Mouse (Mus musculus): ENCODE data around the gene Zfp622. TPM values are rescaled to one million over a fixed set of nuclear protein-coding genes. Genes with fewer than 3 reads are reported as not detected.

The Zfp622 gene
- 16.4 and 20.9 TPM in 2 replicates for polyA plus RNA-seq (2015; fragmentation: Nextera tagmentation; extraction: Ambion mirVana)

DNA sequence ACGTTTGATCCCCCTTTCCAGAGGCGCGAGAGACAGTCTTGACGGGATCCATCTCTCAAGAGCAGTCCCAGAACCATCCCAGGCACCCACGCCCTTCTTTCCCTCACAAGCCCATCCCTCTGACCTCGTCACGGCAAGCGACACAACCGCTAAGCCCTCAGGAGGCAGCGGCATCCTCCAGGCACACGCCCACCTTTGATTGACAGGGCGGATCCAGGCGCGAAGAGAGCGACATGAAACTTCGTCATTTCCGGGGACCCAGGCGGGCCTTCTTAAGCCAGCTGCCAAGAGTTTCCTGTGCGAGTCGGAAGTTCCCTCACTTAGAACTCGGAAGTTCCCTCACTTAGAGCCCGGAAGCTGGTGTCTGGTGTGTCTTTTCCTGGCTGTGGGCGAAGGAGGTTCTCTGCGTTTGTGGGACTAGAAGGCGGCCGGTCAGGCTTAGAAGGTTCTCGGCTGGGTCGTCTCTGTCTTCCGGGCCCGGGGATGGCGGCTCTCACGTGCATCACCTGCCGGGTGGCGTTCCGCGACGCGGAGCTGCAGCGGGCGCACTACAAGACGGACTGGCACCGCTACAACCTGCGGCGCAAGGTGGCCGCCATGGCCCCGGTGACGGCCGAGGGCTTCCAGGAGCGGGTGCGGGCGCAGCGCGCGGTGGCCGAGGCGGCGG, at the start of gene Zfp622:
TSS of gene Zfp622 (plus strand) at position 300 of the 667 bp plus-strand sequence.
- H3K36me3 ChIP-seq, result peaks cover 28% of the 10 kb centered on the region
- H3K9me3 ChIP-seq, result no peaks in the 10 kb centered on the region
- H3K4me1 ChIP-seq, result peaks cover 17% of the 10 kb centered on the region
- peak within 1 kb of the TSS; percentile 88 for H3K4me2 ChIP-seq
- peak within 1 kb of the TSS; percentile 89 for H3K27ac ChIP-seq (replicated peaks)
- under 1% methylated on average over 57 of the region's 57 CpGs for WGBS
- peak; percentile 87 for ATAC-seq (ENCODE audit: extremely low read depth, insufficient number of reproducible peaks, low FRiP score, low TSS enrichment)
- H3K27me3 ChIP-seq (replicated peaks), result no peaks in the 10 kb centered on the region
- peak within 1 kb of the TSS; percentile 96 for H3K9ac ChIP-seq
- H3K4me3 ChIP-seq, result peak within 1 kb of the TSS; percentile 91

DNA sequence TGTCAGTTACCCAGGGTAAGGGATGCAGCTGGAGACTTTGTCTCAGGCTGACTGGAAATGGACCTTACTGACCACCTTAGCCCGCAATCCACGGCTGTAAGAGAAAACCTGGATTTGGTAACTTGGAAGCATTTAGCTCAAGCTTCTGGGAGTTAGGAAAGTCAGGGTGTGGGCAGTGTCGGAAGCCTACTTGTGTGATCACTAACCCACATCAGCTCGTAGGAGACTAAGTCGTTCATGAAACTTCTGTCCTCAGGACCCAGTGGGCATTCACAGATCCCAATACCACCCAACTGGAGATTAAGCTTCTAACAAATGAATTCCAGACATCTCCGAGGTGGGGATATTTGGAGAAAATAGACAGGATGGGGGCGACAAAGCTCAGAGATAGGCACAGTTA, 49.8 kb upstream of the Zfp622 start:
- Histone ChIP-seq H3K9ac (no peak overlapping the region), H3K4me2 (no peak overlapping the region), H3K4me1 (peaks cover 41% of the 10 kb centered on the region), H3K4me3 (no peak overlapping the region), H3K27ac (replicated peaks) (no peak overlapping the region), H3K27me3 (replicated peaks) (no peaks in the 10 kb centered on the region), H3K36me3 (no peaks in the 10 kb centered on the region), H3K9me3 (no peaks in the 10 kb centered on the region)
- 73% methylated on average over 7 of the region's 7 CpGs for whole genome bisulfite sequencing
- ATAC-seq (ENCODE audit: extremely low read depth, insufficient number of reproducible peaks, low FRiP score, low TSS enrichment), result no peak

DNA sequence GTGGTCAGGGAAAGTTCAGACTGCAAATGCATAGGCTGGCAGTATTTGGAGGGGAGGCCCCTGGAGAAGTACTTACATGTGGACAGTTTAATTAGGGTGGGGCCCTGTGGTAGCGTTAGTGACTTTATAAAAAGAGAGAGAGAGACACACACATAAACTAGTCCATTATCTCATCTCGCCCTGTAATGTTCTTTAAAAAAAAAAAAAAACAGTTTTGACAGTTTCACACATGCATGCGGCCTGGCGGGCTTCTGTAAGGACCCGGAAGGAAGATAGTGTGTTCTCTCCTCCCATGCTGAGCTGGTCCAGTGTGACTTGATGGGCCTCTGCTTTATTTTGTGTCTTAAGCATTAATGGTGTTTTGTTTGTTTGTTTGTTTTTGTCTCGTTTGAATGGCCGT, 45.7 kb upstream of the Zfp622 start:
- Histone ChIP-seq H3K27ac (replicated peaks) (no peak overlapping the region), H3K9me3 (no peaks in the 10 kb centered on the region), H3K4me3 (no peak overlapping the region), H3K4me1 (peaks cover 24% of the 10 kb centered on the region), H3K36me3 (no peaks in the 10 kb centered on the region), H3K27me3 (replicated peaks) (no peaks in the 10 kb centered on the region), H3K4me2 (no peak overlapping the region), H3K9ac (no peak overlapping the region)
- no peak for ATAC-seq (ENCODE audit: extremely low read depth, insufficient number of reproducible peaks, low FRiP score, low TSS enrichment)
- WGBS, result 77% methylated on average over 7 of the region's 7 CpGs

DNA sequence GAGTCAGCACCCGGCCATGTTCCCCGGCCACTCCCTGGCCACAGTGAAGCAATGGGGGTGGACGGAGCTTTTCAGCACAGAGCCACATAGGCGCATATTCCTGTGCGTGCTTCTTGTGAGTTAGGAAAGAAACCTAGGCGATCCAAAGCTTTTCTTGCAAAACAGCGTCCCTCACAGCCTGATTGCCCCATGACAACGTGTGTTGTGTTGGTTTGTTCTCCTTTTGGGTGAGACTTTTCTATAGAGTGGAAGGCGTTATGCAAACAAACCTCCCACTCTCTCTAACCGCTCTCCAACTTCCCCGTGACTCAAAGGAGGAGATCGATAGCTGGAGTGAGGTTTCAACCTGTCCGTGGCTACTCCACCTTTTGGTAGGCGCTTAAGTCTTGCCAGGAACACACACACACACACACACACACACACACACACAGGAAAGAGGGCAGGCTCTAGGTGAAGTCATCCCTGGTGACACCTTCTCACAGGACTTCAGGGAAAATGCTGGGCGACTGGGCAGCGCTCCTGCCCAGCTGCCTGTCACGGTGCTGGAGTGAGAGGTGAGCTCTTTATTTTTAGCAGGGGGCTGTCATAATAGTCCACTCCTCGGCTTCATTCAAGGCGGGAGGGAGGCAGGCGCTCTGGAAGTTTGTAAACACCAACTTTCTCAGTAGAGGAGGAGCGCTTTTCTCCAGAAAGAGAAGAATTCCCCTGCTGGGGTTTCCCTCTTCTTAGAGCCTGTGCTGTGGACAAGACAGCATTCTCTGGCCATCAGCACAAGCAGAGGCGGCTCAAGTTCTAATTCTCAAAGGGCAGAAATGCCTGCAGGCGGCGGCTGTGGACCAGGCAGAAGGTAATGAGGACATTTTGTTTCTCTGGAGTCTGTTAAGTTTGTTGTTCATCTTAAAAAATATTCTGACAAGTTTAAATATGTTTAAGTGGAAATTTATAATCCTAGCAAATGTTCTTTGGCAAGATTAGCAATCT, 43.5 kb upstream of the Zfp622 start:
- H3K9ac ChIP-seq, result peak overlapping the region; percentile 77
- no peaks in the 10 kb centered on the region for H3K9me3 ChIP-seq
- H3K27ac ChIP-seq (replicated peaks), result peak overlapping the region; percentile 92
- H3K27me3 ChIP-seq (replicated peaks), result no peaks in the 10 kb centered on the region
- peak overlapping the region; percentile 63 for H3K4me2 ChIP-seq
- H3K4me3 ChIP-seq, result peak overlapping the region; percentile 56
- peak; percentile 72; the same call in 1 of the 2 replicates for ATAC-seq (ENCODE audit: extremely low read depth, insufficient number of reproducible peaks, low FRiP score, low TSS enrichment)
- H3K36me3 ChIP-seq, result no peaks in the 10 kb centered on the region
- WGBS, result 19% methylated on average over 24 of the region's 24 CpGs
- peaks cover 35% of the 10 kb centered on the region for H3K4me1 ChIP-seq

DNA sequence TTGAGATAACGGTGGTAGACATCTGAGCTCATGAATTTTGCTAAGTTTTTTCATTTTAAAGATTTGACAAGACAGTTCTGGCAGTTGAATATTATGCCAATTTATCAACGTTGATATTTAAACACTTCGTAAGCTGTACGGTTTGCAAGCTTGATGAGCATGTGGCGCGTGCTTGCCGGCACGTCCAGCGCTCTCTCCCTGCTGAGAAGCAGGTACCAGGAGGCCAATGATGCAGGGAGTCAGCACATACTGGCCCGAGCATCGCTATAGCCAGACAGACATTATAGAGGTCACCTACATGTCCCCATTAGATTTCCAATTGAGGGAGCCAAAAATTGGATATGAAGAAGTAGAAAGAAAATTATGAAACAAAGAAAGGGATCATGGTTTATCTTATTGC, 42.7 kb upstream of the Zfp622 start:
- no peak for ATAC-seq (ENCODE audit: extremely low read depth, insufficient number of reproducible peaks, low FRiP score, low TSS enrichment)
- H3K27ac ChIP-seq (replicated peaks), result peak overlapping the region; percentile 92
- H3K9me3 ChIP-seq, result no peaks in the 10 kb centered on the region
- peaks cover 44% of the 10 kb centered on the region for H3K4me1 ChIP-seq
- H3K36me3 ChIP-seq, result no peaks in the 10 kb centered on the region
- peak overlapping the region; percentile 77 for H3K9ac ChIP-seq
- peak overlapping the region; percentile 63 for H3K4me2 ChIP-seq
- 47% methylated on average over 11 of the region's 11 CpGs for WGBS
- no peaks in the 10 kb centered on the region for H3K27me3 ChIP-seq (replicated peaks)
- peak overlapping the region; percentile 56 for H3K4me3 ChIP-seq

DNA sequence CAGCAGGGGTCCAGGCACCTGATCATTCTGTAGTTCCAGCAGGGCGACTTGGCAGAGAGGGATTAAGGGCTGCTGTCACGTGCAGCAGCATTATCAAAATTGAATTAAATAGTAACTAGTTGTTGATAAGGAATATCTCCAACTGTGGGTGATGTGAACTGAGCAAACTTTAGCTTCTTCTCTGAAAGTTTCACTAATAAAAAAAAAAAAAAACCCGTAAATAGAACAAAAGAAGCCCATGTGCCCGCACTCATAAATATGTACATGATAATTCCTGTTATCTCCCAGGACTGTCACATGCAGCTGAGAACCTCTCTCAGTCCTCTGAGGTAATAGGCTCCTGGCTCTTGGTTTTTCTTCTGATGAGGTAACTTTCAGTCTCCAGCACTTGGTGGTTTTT, 41.8 kb upstream of the Zfp622 start:
- Histone ChIP-seq H3K4me2 (peak overlapping the region; percentile 63), H3K4me3 (peak overlapping the region; percentile 56), H3K27me3 (replicated peaks) (no peaks in the 10 kb centered on the region), H3K36me3 (no peaks in the 10 kb centered on the region), H3K9me3 (no peaks in the 10 kb centered on the region), H3K4me1 (peaks cover 51% of the 10 kb centered on the region), H3K9ac (peak overlapping the region; percentile 77), H3K27ac (replicated peaks) (peak overlapping the region; percentile 92)
- 33% methylated on average over 4 of the region's 4 CpGs for WGBS
- no peak for ATAC-seq (ENCODE audit: extremely low read depth, insufficient number of reproducible peaks, low FRiP score, low TSS enrichment)

DNA sequence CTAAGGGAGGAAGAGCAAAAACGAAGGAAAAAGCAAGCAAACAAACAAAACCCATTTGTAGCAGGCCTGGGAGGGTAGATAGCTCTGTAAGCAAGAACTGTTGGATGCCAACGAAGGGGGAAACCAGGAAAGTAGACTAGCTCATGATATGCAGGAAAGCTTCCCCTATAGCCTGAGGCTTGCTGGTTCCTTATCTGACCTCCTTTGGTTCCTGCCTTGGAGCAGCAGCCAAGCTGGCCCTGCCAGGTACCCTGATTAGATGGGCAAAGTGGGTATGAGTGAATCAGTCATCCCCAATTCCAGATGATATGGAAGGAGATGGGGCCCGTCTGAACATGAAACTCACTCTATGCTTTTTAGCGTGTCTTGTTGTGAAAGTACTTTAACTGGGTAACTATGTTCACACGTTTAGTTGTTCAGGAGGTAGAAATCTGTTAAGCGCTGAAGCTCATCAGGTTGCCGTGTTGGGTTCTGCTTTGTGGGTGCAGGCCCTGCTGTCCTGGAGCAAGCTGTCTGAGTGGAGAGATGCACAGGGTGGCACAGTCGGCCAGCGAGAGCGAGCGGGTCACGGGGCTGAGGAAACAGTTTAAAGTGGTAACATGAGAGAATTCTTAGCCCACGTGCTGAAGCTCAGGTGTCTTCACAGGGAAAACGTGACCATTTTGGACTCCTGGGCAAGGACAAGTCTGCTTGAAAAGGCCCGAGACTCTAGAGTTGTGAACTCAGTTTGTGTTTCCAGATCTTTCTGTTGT, 40.6 kb upstream of the Zfp622 start:
- Histone ChIP-seq H3K4me2 (peak overlapping the region; percentile 63), H3K36me3 (no peaks in the 10 kb centered on the region), H3K4me3 (peak overlapping the region; percentile 56), H3K27ac (replicated peaks) (peak overlapping the region; percentile 92), H3K9me3 (no peaks in the 10 kb centered on the region), H3K27me3 (replicated peaks) (no peaks in the 10 kb centered on the region), H3K4me1 (peaks cover 60% of the 10 kb centered on the region), H3K9ac (peak overlapping the region; percentile 77)
- 69% methylated on average over 15 of the region's 15 CpGs for WGBS
- no peak for ATAC-seq (ENCODE audit: extremely low read depth, insufficient number of reproducible peaks, low FRiP score, low TSS enrichment)

DNA sequence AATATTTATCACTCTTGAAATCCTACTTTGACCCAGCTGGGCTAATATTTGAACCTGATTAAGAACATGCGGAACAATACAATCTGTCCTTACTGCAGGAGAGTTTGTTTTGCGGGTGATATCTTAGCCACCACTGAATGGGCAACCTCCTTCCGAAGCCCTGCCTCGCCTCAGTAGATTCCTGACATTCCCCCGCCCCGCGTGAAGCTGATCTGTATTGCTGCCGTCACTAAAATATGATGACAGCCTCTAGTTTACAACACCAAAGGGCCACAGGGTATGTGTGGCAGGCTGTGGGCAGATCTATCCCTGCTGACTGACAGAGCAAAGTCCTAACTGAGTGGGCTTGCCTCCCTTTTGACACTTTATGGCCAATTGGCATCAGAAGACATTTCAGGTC, 38.9 kb upstream of the Zfp622 start:
- H3K9ac ChIP-seq, result 0 out of 2 replicates have a peak overlapping the region, but pooled peaks have one; percentile 37
- H3K9me3 ChIP-seq, result no peaks in the 10 kb centered on the region
- H3K4me1 ChIP-seq, result peaks cover 73% of the 10 kb centered on the region
- no peaks in the 10 kb centered on the region for H3K27me3 ChIP-seq (replicated peaks)
- no peaks in the 10 kb centered on the region for H3K36me3 ChIP-seq
- H3K4me2 ChIP-seq, result peak overlapping the region; percentile 63
- WGBS, result 24% methylated on average over 8 of the region's 8 CpGs
- H3K4me3 ChIP-seq, result peak overlapping the region; percentile 18
- peak overlapping the region; percentile 83 for H3K27ac ChIP-seq (replicated peaks)
- no peak for ATAC-seq (ENCODE audit: extremely low read depth, insufficient number of reproducible peaks, low FRiP score, low TSS enrichment)

DNA sequence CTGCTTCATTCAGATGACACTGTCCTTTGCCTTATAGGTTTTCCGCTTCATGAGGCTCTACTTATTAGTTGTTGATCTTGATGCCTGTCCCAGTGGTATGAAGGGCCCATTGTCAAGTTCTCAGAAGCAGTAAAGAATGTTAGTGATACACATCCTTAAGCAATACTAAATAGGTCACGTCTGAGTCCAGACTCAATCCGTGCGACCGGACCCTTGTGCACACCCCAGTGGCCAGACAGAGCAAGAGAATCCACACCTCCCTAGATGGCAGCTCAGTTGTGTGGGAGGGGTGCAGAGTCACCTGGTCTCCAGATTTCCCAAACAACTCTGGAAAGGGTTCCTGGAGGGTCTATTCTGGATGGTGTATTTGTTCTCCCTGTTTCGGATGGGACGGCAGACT, 37.7 kb upstream of the Zfp622 start:
- no peak overlapping the region for H3K27ac ChIP-seq (replicated peaks)
- H3K9ac ChIP-seq, result no peak overlapping the region
- no peak for ATAC-seq (ENCODE audit: extremely low read depth, insufficient number of reproducible peaks, low FRiP score, low TSS enrichment)
- H3K4me3 ChIP-seq, result no peak overlapping the region
- WGBS, result 88% methylated on average over 7 of the region's 7 CpGs
- no peaks in the 10 kb centered on the region for H3K36me3 ChIP-seq
- no peaks in the 10 kb centered on the region for H3K9me3 ChIP-seq
- no peak overlapping the region for H3K4me2 ChIP-seq
- peaks cover 77% of the 10 kb centered on the region for H3K4me1 ChIP-seq
- H3K27me3 ChIP-seq (replicated peaks), result no peaks in the 10 kb centered on the region

DNA sequence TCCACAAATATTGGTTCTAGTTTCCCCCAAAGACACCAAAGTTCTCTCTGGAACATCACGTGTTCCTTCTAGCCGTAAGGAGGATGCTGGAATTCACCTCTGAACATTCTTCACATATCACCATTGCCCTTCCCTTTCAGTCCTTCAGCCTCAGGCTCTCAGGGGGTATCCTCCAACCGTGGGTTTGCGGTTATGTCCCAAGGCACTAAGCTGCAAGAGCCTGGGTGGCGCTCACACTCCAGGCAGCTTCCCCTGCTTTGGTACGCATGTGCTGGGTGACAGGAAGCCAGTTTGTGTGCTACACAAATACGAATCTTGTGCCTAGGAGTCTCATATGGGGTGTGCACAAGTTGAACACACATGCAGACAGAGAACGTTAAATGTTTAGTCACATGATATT, 36.8 kb upstream of the Zfp622 start:
- ATAC-seq (ENCODE audit: extremely low read depth, insufficient number of reproducible peaks, low FRiP score, low TSS enrichment), result no peak
- no peaks in the 10 kb centered on the region for H3K36me3 ChIP-seq
- H3K4me2 ChIP-seq, result no peak overlapping the region
- H3K27ac ChIP-seq (replicated peaks), result no peak overlapping the region
- H3K9me3 ChIP-seq, result no peaks in the 10 kb centered on the region
- 76% methylated on average over 8 of the region's 8 CpGs for WGBS
- H3K27me3 ChIP-seq (replicated peaks), result no peaks in the 10 kb centered on the region
- no peak overlapping the region for H3K4me3 ChIP-seq
- H3K9ac ChIP-seq, result no peak overlapping the region
- H3K4me1 ChIP-seq, result peaks cover 77% of the 10 kb centered on the region
